8 mouse cellular contexts compared by ENCODE assay signal in genomic region chr11:98681786-98682745, GRCm38 (mm10). TPM values are rescaled to one million over a fixed set of nuclear protein-coding genes. Genes with fewer than 3 reads are reported as not detected.
DNase-seq lines count a peak whose midpoint lies in the region; ATAC-seq lines count a peak whose summit lies in the region.

TSS of gene Psmd3 (plus strand) at chr11:98682554.

- DNase-seq in adrenal gland, adult 18-20 months (ENCODE audit: low spot score in 2 of 2) = peak; percentile 95 to 97
- DNase-seq in embryo, embryonic 11 days = peak; percentile 97
- peak; percentile 96 for DNase-seq in gastrocnemius, postnatal 25 days
- peak; percentile 99 for DNase-seq in intestine, embryonic 14.5 days (ENCODE audit: low spot score)
- DNase-seq in left cerebral cortex, postnatal 14 days (ENCODE audit: low spot score in 2 of 2) = peak; percentile 96 to 97
- DNase-seq in mesoderm, embryonic 11.5 days (ENCODE audit: low read depth, low spot score) = peak; percentile 98
- peak; percentile 92 to 95 for DNase-seq in right cerebral cortex, postnatal 36 days (ENCODE audit: low spot score in 2 of 2)
- peak; percentile 99 for DNase-seq in yolk sac, embryonic 10.5 days (ENCODE audit: low spot score)

- no peaks in the 10 kb centered on the region for H3K27me3 ChIP-seq in intestine, embryonic 14.5 days (replicated peaks; ENCODE audit: control insufficient read depth, insufficient read depth, low read length)

- H3K27ac ChIP-seq in intestine, embryonic 14.5 days (ENCODE audit: low read depth) = peak within 1 kb of the TSS; percentile 75

- peak within 1 kb of the TSS; percentile 95 for H3K9ac ChIP-seq in intestine, embryonic 14.5 days (ENCODE audit: low read length)

- H3K9me3 ChIP-seq in intestine, embryonic 14.5 days (ENCODE audit: control insufficient read depth, low read length) = no peaks in the 10 kb centered on the region

- intact Hi-C loops in left cerebral cortex, postnatal 14 days (cut with DNase I) = no loop called here

- peaks cover 16% of the 10 kb centered on the region for H3K4me1 ChIP-seq in intestine, embryonic 14.5 days (replicated peaks; ENCODE audit: control insufficient read depth, insufficient read depth, low read length)

- peak within 1 kb of the TSS; percentile 92 for H3K4me3 ChIP-seq in intestine, embryonic 14.5 days (ENCODE audit: low read depth, low read length)

- peak; percentile 96 for ATAC-seq in intestine, embryonic 14.5 days (replicated peaks; ENCODE audit: low FRiP score, low TSS enrichment, low read depth)

- 5% methylated on average over 45 of the region's 45 CpGs for WGBS in intestine, embryonic 14.5 days

- H3K4me2 ChIP-seq in intestine, embryonic 14.5 days (ENCODE audit: low read length) = peak within 1 kb of the TSS; percentile 88

- H3K36me3 ChIP-seq in intestine, embryonic 14.5 days (ENCODE audit: control insufficient read depth, insufficient read depth, low read length) = peaks cover 19% of the 10 kb centered on the region

RNA-seq across cellular contexts. Expression of gene Psmd3, which starts in this region (rescaled TPM):
- 100 to 1,000 TPM; 114 to 118 TPM for total RNA-seq in adrenal gland, adult 18-20 months (2021)
- 10 to 100 TPM; 86.2 to 91.5 TPM for total RNA-seq in gastrocnemius, postnatal 25 days (2021)
- polyA plus RNA-seq in intestine, embryonic 14.5 days (2014; fragmentation: Nextera tagmentation; extraction: Ambion mirVana) = 141 and 149 TPM in 2 replicates
- 100 to 1,000 TPM; 128 to 134 TPM for total RNA-seq in left cerebral cortex, postnatal 14 days (2021)

Comparison
In these comparisons a context has a peak if more than half of its experiments do, and no peak if none do; other contexts are left out.
1. Peak in every context shown above with its lines: DNase-seq, ATAC-seq, H3K4me3 ChIP-seq and H3K27ac ChIP-seq.